Mouse (Mus musculus) myocyte (in vitro differentiated cells): ENCODE results near the gene Neurod1. TPM values are rescaled to one million over a fixed set of nuclear protein-coding genes. Genes with fewer than 3 reads are reported as not detected.

Source experiments
- H3K27me3 ChIP-seq: one replicate; pipeline ENCODE4 v1.6.1; 2011; ENCODE audit not compliant: control insufficient read depth, insufficient read depth, insufficient read length
- H3K36me3 ChIP-seq: one replicate; pipeline ENCODE4 v1.6.1; 2011; ENCODE audit not compliant: control insufficient read depth, insufficient read depth
- H3K4me2 ChIP-seq: one replicate; pipeline ENCODE4 v1.6.1; 2011; ENCODE audit warnings: low read depth, control low read depth
- H3K4me3 ChIP-seq: one replicate; pipeline ENCODE4 v1.5.1; 2011; ENCODE audit warnings: mild to moderate bottlenecking, control low read depth, moderate library complexity
- H3K79me2 ChIP-seq: one replicate; pipeline ENCODE4 v1.6.1; 2011; ENCODE audit not compliant: control insufficient read depth, insufficient read depth
- H3ac ChIP-seq: one replicate; pipeline ENCODE4 v1.6.1; 2011; ENCODE audit not compliant: control insufficient read depth, insufficient read length
- CEBPB ChIP-seq: IDR thresholded peaks from 2 replicates; pipeline ENCODE4 v1.6.1; 2011; ENCODE audit warnings: mild to moderate bottlenecking, moderate library complexity; ENCODE audit not compliant: poor library complexity, insufficient read depth, severe bottlenecking
- E2F4 ChIP-seq: IDR thresholded peaks from one replicate; pipeline ENCODE4 v1.6.1; 2011; ENCODE audit warnings: mild to moderate bottlenecking, control low read depth, moderate library complexity; ENCODE audit not compliant: insufficient read depth
- MAX ChIP-seq: IDR thresholded peaks from one replicate; pipeline ENCODE4 v1.6.1; 2011; ENCODE audit warnings: low read depth, mild to moderate bottlenecking, control low read depth
- MYOD1 ChIP-seq, 3 experiments: IDR thresholded peaks; one replicate each; pipeline ENCODE4 v1.6.1; 2011; ENCODE audit warnings: control low read depth in 2 of 3, low read depth in 2 of 3, mild to moderate bottlenecking in 2 of 3, moderate library complexity in 1 of 3; ENCODE audit not compliant: insufficient read length in 2 of 3, control insufficient read depth in 1 of 3
- MYOG ChIP-seq, 3 experiments: IDR thresholded peaks; one replicate each; pipeline ENCODE4 v1.6.1; 2011; ENCODE audit warnings: control low read depth in 2 of 3, low read depth in 2 of 3, mild to moderate bottlenecking in 2 of 3; ENCODE audit not compliant: insufficient read length in 2 of 3, control insufficient read depth in 1 of 3, insufficient read depth in 1 of 3
- POLR2A ChIP-seq: IDR thresholded peaks from one replicate; pipeline ENCODE4 v1.6.1; 2011; ENCODE audit warnings: low read depth, mild to moderate bottlenecking, control low read depth, moderate library complexity; ENCODE audit not compliant: insufficient read length
- POLR2AphosphoS2 ChIP-seq: IDR thresholded peaks from one replicate; pipeline ENCODE4 v1.6.1; 2011; ENCODE audit warnings: low read depth, control low read depth; ENCODE audit not compliant: insufficient read length
- REST ChIP-seq: IDR thresholded peaks from one replicate; pipeline ENCODE4 v1.6.1; 2011; ENCODE audit warnings: mild to moderate bottlenecking, control low read depth, moderate library complexity; ENCODE audit not compliant: insufficient read depth, insufficient read length
- SRF ChIP-seq: IDR thresholded peaks from one replicate; pipeline ENCODE4 v1.6.1; 2011; ENCODE audit warnings: low read depth; ENCODE audit not compliant: control insufficient read depth, insufficient read length
- TCF12 ChIP-seq: IDR thresholded peaks from one replicate; pipeline ENCODE4 v1.6.1; 2011; ENCODE audit warnings: mild to moderate bottlenecking, control low read depth; ENCODE audit not compliant: poor library complexity, insufficient read depth, severe bottlenecking
- TCF3 ChIP-seq: IDR thresholded peaks from one replicate; pipeline ENCODE4 v1.6.1; 2011; ENCODE audit warnings: low read depth, control low read depth; ENCODE audit not compliant: insufficient read length
- USF1 ChIP-seq: IDR thresholded peaks from one replicate; pipeline ENCODE4 v1.6.1; 2011; ENCODE audit warnings: low read depth, mild to moderate bottlenecking, control low read depth, moderate library complexity
- polyA plus RNA-seq: library from polyadenylated mRNA; unstranded; fragments of >200 nt; fragmentation: generic; extraction: Trizol; gene quantifications from one replicate; pipeline ENCODE4 v1.2.1, GENCODE M21; 2012; ENCODE audit warnings: missing spikeins

Gene Neurod1
- polyA plus RNA-seq, 1 experiment: not detected

- Histone ChIP-seq H3ac (no peak overlapping the region), H3K4me2 (no peak overlapping the region)
- TF ChIP-seq CEBPB (peak; percentile 67; the same call in 1 of the 2 replicates), E2F4 (no peak)
Measured at GRCm38 (mm10) chr2:79429650-79430049, 26.9 kb downstream of the Neurod1 start.

GRCm38 (mm10) chr2:79429108-79429507 is 27.4 kb downstream of the Neurod1 start:
- Histone ChIP-seq H3K27me3 (peaks cover 5% of the 10 kb centered on the region), H3K4me3 (no peak overlapping the region), H3K4me2 (no peak overlapping the region), H3ac (no peak overlapping the region), H3K79me2 (no peaks in the 10 kb centered on the region), H3K36me3 (no peaks in the 10 kb centered on the region)
- no peak for TF ChIP-seq USF1
- no peak for TF ChIP-seq MYOG (IDR thresholded peaks at IDR 0.05; ENCODE audit: control insufficient read depth in 1 of 3, insufficient read depth in 1 of 3, insufficient read length in 2 of 3, low read depth in 2 of 3)

More at GRCm38 (mm10) chr2:79429650-79430049, 26.9 kb downstream of the Neurod1 start:
- Histone ChIP-seq H3K79me2 (no peaks in the 10 kb centered on the region), H3K4me3 (no peak overlapping the region), H3K36me3 (no peaks in the 10 kb centered on the region), H3K27me3 (peaks cover 5% of the 10 kb centered on the region)

GRCm38 (mm10) chr2:79428569-79429104 is 27.9 kb downstream of the Neurod1 start:
- peaks cover 5% of the 10 kb centered on the region for H3K27me3 ChIP-seq
- H3K4me3 ChIP-seq: no peak overlapping the region
- peak overlapping the region; percentile 6 for H3K4me2 ChIP-seq
- TF ChIP-seq POLR2A: no peak
- H3ac ChIP-seq: no peak overlapping the region
- H3K79me2 ChIP-seq: no peaks in the 10 kb centered on the region
- no peaks in the 10 kb centered on the region for H3K36me3 ChIP-seq

GRCm38 (mm10) chr2:79428022-79428421 is 28.5 kb downstream of the Neurod1 start:
- Histone ChIP-seq H3K4me2 (no peak overlapping the region), H3K79me2 (no peaks in the 10 kb centered on the region), H3K4me3 (no peak overlapping the region), H3K27me3 (peaks cover 5% of the 10 kb centered on the region), H3ac (no peak overlapping the region), H3K36me3 (no peaks in the 10 kb centered on the region)
- TF ChIP-seq USF1 (no peak), REST (no peak), POLR2A (no peak), TCF12 (no peak), MAX (no peak), MYOG (IDR thresholded peaks at IDR 0.05; ENCODE audit: control insufficient read depth in 1 of 3, insufficient read depth in 1 of 3, insufficient read length in 2 of 3, low read depth in 2 of 3) (no peak), CEBPB (no peak), POLR2AphosphoS2 (no peak), TCF3 (no peak), SRF (no peak), E2F4 (no peak), MYOD1 (IDR thresholded peaks at IDR 0.05; ENCODE audit: control insufficient read depth in 1 of 3, insufficient read length in 2 of 3, low read depth in 2 of 3) (no peak)

- no peaks in the 10 kb centered on the region for H3K27me3 ChIP-seq
- H3K79me2 ChIP-seq: no peaks in the 10 kb centered on the region
- TF ChIP-seq POLR2AphosphoS2 (no peak), MYOG (IDR thresholded peaks at IDR 0.05; ENCODE audit: control insufficient read depth in 1 of 3, insufficient read depth in 1 of 3, insufficient read length in 2 of 3, low read depth in 2 of 3) (no peak)
- H3K36me3 ChIP-seq: no peaks in the 10 kb centered on the region
- no peak overlapping the region for H3K4me2 ChIP-seq
- no peak overlapping the region for H3ac ChIP-seq
- H3K4me3 ChIP-seq: no peak overlapping the region
Measured at GRCm38 (mm10) chr2:79421696-79422095, 34.9 kb downstream of the Neurod1 start.

GRCm38 (mm10) chr2:79414505-79414904 is 42.0 kb downstream of the Neurod1 start:
- H3ac ChIP-seq: no peak overlapping the region
- no peaks in the 10 kb centered on the region for H3K79me2 ChIP-seq
- TF ChIP-seq SRF (no peak), POLR2A (no peak), MAX (no peak), REST (no peak), TCF3 (no peak), USF1 (no peak), MYOD1 (IDR thresholded peaks at IDR 0.05; ENCODE audit: control insufficient read depth in 1 of 3, insufficient read length in 2 of 3, low read depth in 2 of 3) (no peak), E2F4 (no peak), MYOG (IDR thresholded peaks at IDR 0.05; ENCODE audit: control insufficient read depth in 1 of 3, insufficient read depth in 1 of 3, insufficient read length in 2 of 3, low read depth in 2 of 3) (no peak), TCF12 (no peak), CEBPB (no peak), POLR2AphosphoS2 (no peak)
- no peak overlapping the region for H3K4me2 ChIP-seq
- no peak overlapping the region for H3K4me3 ChIP-seq
- no peaks in the 10 kb centered on the region for H3K27me3 ChIP-seq
- H3K36me3 ChIP-seq: no peaks in the 10 kb centered on the region
